Mouse (Mus musculus) lung, embryonic 14.5 days (tissue): ENCODE data around the gene H2-DMb1. TPM values are rescaled to one million over a fixed set of nuclear protein-coding genes. Genes with fewer than 3 reads are reported as not detected.

Experiments used
- ATAC-seq: fragments of 200-750 bp; cut with Nextera tagmentation; 2 replicates; pipeline ENCODE4 v1.8.0; 2017; ENCODE audit warnings: mild to moderate bottlenecking, moderate TSS enrichment, moderate library complexity; ENCODE audit not compliant: insufficient read depth
- DNase-seq: peaks from one replicate; pipeline ENCODE4 v3.0.0-alpha.2; 2015
- H3K27ac ChIP-seq: fragments of 300-500 bp; sonication (generic); 2 replicates; pipeline ENCODE4 v1.5.1; 2014; ENCODE audit warnings: low read depth, mild to moderate bottlenecking, moderate library complexity
- H3K27me3 ChIP-seq: fragments of 300-500 bp; sonication (generic); 2 replicates; pipeline ENCODE4 v1.6.1; 2014; ENCODE audit warnings: low read length, control low read depth; ENCODE audit not compliant: insufficient read depth
- H3K36me3 ChIP-seq: fragments of 300-500 bp; sonication (generic); 2 replicates; pipeline ENCODE4 v1.6.1; 2014; ENCODE audit warnings: control low read depth; ENCODE audit not compliant: insufficient read depth
- H3K4me1 ChIP-seq: fragments of 300-500 bp; sonication (generic); 2 replicates; pipeline ENCODE4 v1.6.1; 2014; ENCODE audit warnings: antibody characterized with exemption, control low read depth; ENCODE audit not compliant: insufficient read depth
- H3K4me2 ChIP-seq: fragments of 300-500 bp; sonication (generic); 2 replicates; pipeline ENCODE4 v1.6.1; 2014; ENCODE audit warnings: mild to moderate bottlenecking
- H3K4me3 ChIP-seq: fragments of 300-500 bp; sonication (generic); 2 replicates; pipeline ENCODE4 v1.5.1; 2014; ENCODE audit warnings: low read depth, low read length
- H3K9ac ChIP-seq: fragments of 300-500 bp; sonication (generic); 2 replicates; pipeline ENCODE4 v1.6.1; 2014
- H3K9me3 ChIP-seq: fragments of 300-500 bp; sonication (generic); 2 replicates; pipeline ENCODE4 v1.6.1; 2016; ENCODE audit warnings: low read depth, low read length, control low read depth
- CTCF ChIP-seq: IDR thresholded peaks from 2 replicates; pipeline ENCODE4 v1.5.1; 2016; ENCODE audit warnings: antibody characterized with exemption, low read depth
- WGBS: fragments of 180-500 bp; shearing (Covaris S2); extraction: QIAGEN DNeasy Blood & Tissue Kit; methylation state at CpG from one replicate; pipeline ENCODE4 v1.1.7; 2014; 5-methylcytosine and 5-hydroxymethylcytosine counted together
- polyA plus RNA-seq: library from polyadenylated mRNA; unstranded; fragments of >200 nt; fragmentation: Nextera tagmentation; extraction: Ambion mirVana; gene quantifications from 2 replicates; pipeline ENCODE4 v1.2.1, GENCODE M21; 2014

H2-DMb1 gene
- polyA plus RNA-seq, 1 experiment from 2014 or later, result 1.1 TPM

- DNase-seq (peak; percentile 100), ATAC-seq (peak; percentile 68)
- Histone ChIP-seq H3K36me3 (peaks cover 48% of the 10 kb centered on the region), H3K4me2 (peak within 1 kb of the TSS; percentile 99), H3K9me3 (no peaks in the 10 kb centered on the region), H3K4me1 (0 out of 2 replicates have a peak, but pooled peaks cover 5% of the 10 kb centered on the region), H3K4me3 (peak within 1 kb of the TSS; percentile 100), H3K9ac (peak within 1 kb of the TSS; percentile 94), H3K27ac (peak within 1 kb of the TSS; percentile 100), H3K27me3 (no peaks in the 10 kb centered on the region)
- TF ChIP-seq CTCF, result no peak
- WGBS, result under 1% methylated on average over 96 of the region's 96 CpGs
Observed at GRCm38 (mm10) chr17:34119249-34120179, 33.4 kb upstream of the H2-DMb1 start, which contains the start of gene H2-DMa. Gene H2-DMa, plus strand, starts transcription at chr17:34119541.

- 0 out of 2 replicates have a peak, but pooled peaks cover 5% of the 10 kb centered on the region for H3K4me1 ChIP-seq
- peak overlapping the region; percentile 92 for H3K9ac ChIP-seq
- DNase-seq (peak; percentile 92), ATAC-seq (peak; percentile 12)
- H3K4me2 ChIP-seq, result peak overlapping the region; percentile 99
- H3K9me3 ChIP-seq, result no peaks in the 10 kb centered on the region
- TF ChIP-seq CTCF, result no peak
- peak overlapping the region; percentile 100 for H3K4me3 ChIP-seq
- H3K27ac ChIP-seq, result peak overlapping the region; percentile 100
- peaks cover 41% of the 10 kb centered on the region for H3K36me3 ChIP-seq
- WGBS, result under 1% methylated on average over 40 of the region's 42 CpGs
- H3K27me3 ChIP-seq, result no peaks in the 10 kb centered on the region
Observed at GRCm38 (mm10) chr17:34120180-34120723, 32.6 kb upstream of the H2-DMb1 start.

GRCm38 (mm10) chr17:34120814-34121171 is 32.1 kb upstream of the H2-DMb1 start:
- Histone ChIP-seq H3K4me1 (0 out of 2 replicates have a peak, but pooled peaks cover 5% of the 10 kb centered on the region), H3K27me3 (no peaks in the 10 kb centered on the region), H3K27ac (peak overlapping the region; percentile 100), H3K4me3 (peak overlapping the region; percentile 100), H3K9me3 (no peaks in the 10 kb centered on the region), H3K36me3 (peaks cover 37% of the 10 kb centered on the region), H3K9ac (peak overlapping the region; percentile 92), H3K4me2 (peak overlapping the region; percentile 99)
- ATAC-seq, result peak; percentile 14
- no peak for DNase-seq
- WGBS, result 1% methylated on average over 31 of the region's 31 CpGs
- peak; percentile 25; the same call in 1 of the 2 replicates for TF ChIP-seq CTCF

- Histone ChIP-seq H3K36me3 (peaks cover 37% of the 10 kb centered on the region), H3K9me3 (no peaks in the 10 kb centered on the region), H3K4me3 (peak overlapping the region; percentile 100), H3K27me3 (no peaks in the 10 kb centered on the region), H3K27ac (peak overlapping the region; percentile 100), H3K9ac (peak overlapping the region; percentile 92), H3K4me2 (peak overlapping the region; percentile 99), H3K4me1 (0 out of 2 replicates have a peak, but pooled peaks cover 5% of the 10 kb centered on the region)
- ATAC-seq (peak; percentile 29), DNase-seq (peak; percentile 90)
- TF ChIP-seq CTCF, result no peak
- under 1% methylated on average over 34 of the region's 35 CpGs for WGBS
Observed at GRCm38 (mm10) chr17:34121172-34121878, 31.5 kb upstream of the H2-DMb1 start.

GRCm38 (mm10) chr17:34121879-34122187 is 31.0 kb upstream of the H2-DMb1 start:
- H3K9ac ChIP-seq, result peak overlapping the region; percentile 92
- no peaks in the 10 kb centered on the region for H3K27me3 ChIP-seq
- 0 out of 2 replicates have a peak, but pooled peaks cover 3% of the 10 kb centered on the region for H3K4me1 ChIP-seq
- WGBS, result 2% methylated on average over 8 of the region's 10 CpGs
- DNase-seq, result no peak
- peak overlapping the region; percentile 100 for H3K27ac ChIP-seq
- H3K4me3 ChIP-seq, result peak overlapping the region; percentile 100
- ATAC-seq, result no peak
- peaks cover 37% of the 10 kb centered on the region for H3K36me3 ChIP-seq
- H3K4me2 ChIP-seq, result peak overlapping the region; percentile 99
- H3K9me3 ChIP-seq, result no peaks in the 10 kb centered on the region
- no peak for TF ChIP-seq CTCF

GRCm38 (mm10) chr17:34122188-34122984 is 30.5 kb upstream of the H2-DMb1 start, which contains the start of gene Brd2:
Gene Brd2, minus strand, starts transcription at chr17:34122634.
- Histone ChIP-seq H3K4me2 (peak within 1 kb of the TSS; percentile 99), H3K36me3 (peaks cover 34% of the 10 kb centered on the region), H3K9me3 (no peaks in the 10 kb centered on the region), H3K27me3 (no peaks in the 10 kb centered on the region), H3K4me1 (no peaks in the 10 kb centered on the region), H3K9ac (peak within 1 kb of the TSS; percentile 92), H3K4me3 (peak within 1 kb of the TSS; percentile 100), H3K27ac (peak within 1 kb of the TSS; percentile 100)
- peak; percentile 22 for ATAC-seq
- DNase-seq, result peak; percentile 98
- 0% methylated on average over 63 of the region's 75 CpGs for WGBS
- peak; percentile 16; the same call in 1 of the 2 replicates for TF ChIP-seq CTCF
